Mouse (Mus musculus) CH12.LX (cell line): ENCODE results near the gene Bcdin3d.

Experiments
- CHD1 ChIP-seq: IDR thresholded peaks from 2 replicates; pipeline ENCODE4 v1.6.1; 2012; ENCODE audit warnings: low read depth, low read length, improper control_type of control experiment, inconsistent platforms
- CHD2 ChIP-seq: IDR thresholded peaks from 2 replicates; pipeline ENCODE4 v1.6.1; 2011; ENCODE audit warnings: low read length, improper control_type of control experiment
- CTCF ChIP-seq, 2 experiments: IDR thresholded peaks in 1 of 2; conservative IDR thresholded peaks in 1 of 2; 2 replicates each; pipeline ENCODE4 v1.5.1; 2011 to 2012; ENCODE audit warnings: low read depth in 2 of 2, low read length in 2 of 2, improper control_type of control experiment in 1 of 2, inconsistent platforms in 1 of 2, mild to moderate bottlenecking in 1 of 2, moderate library complexity in 1 of 2
- E2F4 ChIP-seq: IDR thresholded peaks from 2 replicates; pipeline ENCODE4 v1.6.1; 2011; ENCODE audit warnings: low read depth, low read length, improper control_type of control experiment; ENCODE audit not compliant: insufficient replicate concordance
- HCFC1 ChIP-seq: IDR thresholded peaks from 2 replicates; pipeline ENCODE4 v1.6.1; 2012; ENCODE audit warnings: low read depth, mild to moderate bottlenecking, inconsistent platforms, low read length, improper control_type of control experiment
- MAX ChIP-seq: IDR thresholded peaks from 2 replicates; pipeline ENCODE4 v1.6.1; 2011; ENCODE audit warnings: low read length, improper control_type of control experiment
- MXI1 ChIP-seq: IDR thresholded peaks from 2 replicates; pipeline ENCODE4 v1.6.1; 2011; ENCODE audit warnings: mild to moderate bottlenecking, low read depth, low read length, improper control_type of control experiment
- NELFE ChIP-seq: IDR thresholded peaks from 2 replicates; pipeline ENCODE4 v1.6.1; 2011; ENCODE audit warnings: low read depth, low read length, improper control_type of control experiment
- POLR2A ChIP-seq: IDR thresholded peaks from 2 replicates; pipeline ENCODE4 v1.6.1; 2011; ENCODE audit warnings: low read depth, mild to moderate bottlenecking, improper control_type of control experiment, low read length
- RCOR1 ChIP-seq: conservative IDR thresholded peaks from 2 replicates; pipeline ENCODE4 v1.6.1; 2012; ENCODE audit warnings: low read depth, mild to moderate bottlenecking, inconsistent platforms, low read length, improper control_type of control experiment
- USF1 ChIP-seq: IDR thresholded peaks from 2 replicates; pipeline ENCODE4 v1.6.1; 2014; ENCODE audit warnings: low read depth, mild to moderate bottlenecking, inconsistent platforms, low read length, improper control_type of control experiment
- ZNF384 ChIP-seq: IDR thresholded peaks from 2 replicates; pipeline ENCODE4 v1.6.1; 2012; ENCODE audit warnings: low read depth, low read length, improper control_type of control experiment, inconsistent platforms

- no peak for TF ChIP-seq CHD1
- TF ChIP-seq POLR2A, result no peak
- TF ChIP-seq RCOR1, result no peak
- no peak for TF ChIP-seq MAX
- TF ChIP-seq MXI1, result no peak
- no peak for TF ChIP-seq CTCF (conservative IDR thresholded peaks at IDR 0.05 in 1 of 2, IDR thresholded peaks at IDR 0.05 in 1 of 2; ENCODE audit: low read depth in 2 of 2, low read length in 2 of 2)
- TF ChIP-seq ZNF384, result no peak
- no peak for TF ChIP-seq HCFC1
- no peak for TF ChIP-seq CHD2
- no peak for TF ChIP-seq E2F4
- no peak for TF ChIP-seq NELFE
- TF ChIP-seq USF1, result no peak
Observed at GRCm38 (mm10) chr15:99449751-99450280, 24.7 kb downstream of the Bcdin3d start.
